Mouse (Mus musculus): Measurements from ENCODE around the gene Moxd1. TPM values are rescaled to one million over a fixed set of nuclear protein-coding genes. Genes with fewer than 3 reads are reported as not detected.
A peak's percentile ranks its signal among the peaks of the same experiment; 100 is the strongest.
"Not testable (repeated sequence)": the region's sequence is repeated elsewhere in the genome, so short reads cannot be mapped to it uniquely, and the experiment has no call there.

Moxd1 gene
- total and polyA plus RNA-seq, 3 experiments: 0.32 to 0.53 (median 0.50) TPM

DNA sequence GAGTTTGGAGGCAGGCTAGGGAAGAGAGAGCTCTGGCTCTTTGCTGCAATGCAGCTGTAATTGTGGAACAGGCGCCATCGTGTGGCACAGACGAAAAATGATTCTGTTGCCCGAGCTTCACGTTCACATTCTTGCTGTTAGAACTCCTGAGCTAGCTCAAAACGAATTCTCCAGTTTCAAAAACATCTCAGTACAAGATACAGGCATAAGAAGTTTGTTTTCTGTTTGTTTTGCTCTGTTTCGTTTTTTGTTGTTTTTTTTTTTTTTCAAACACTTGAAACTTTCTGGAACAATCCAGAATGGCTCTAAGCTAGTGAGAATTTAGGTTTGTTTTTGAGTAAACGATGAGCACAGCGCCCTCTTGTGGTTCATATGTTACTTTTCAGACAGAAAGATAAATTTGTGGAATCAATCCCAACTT, 88.9 kb downstream of the Moxd1 start:
- Histone ChIP-seq H3K27ac (peak overlapping the region; percentile 33; the same call in 1 of the 2 replicates), H3K9ac (ENCODE audit: low read depth, low read length) (no peak overlapping the region), H3K4me1 (ENCODE audit: control insufficient read depth, insufficient read depth, low read length) (no peaks in the 10 kb centered on the region), H3K36me3 (ENCODE audit: control insufficient read depth, insufficient read depth, low read length) (no peaks in the 10 kb centered on the region), H3K4me3 (peak overlapping the region; percentile 44), H3K27me3 (ENCODE audit: control insufficient read depth, insufficient read depth, low read length) (no peaks in the 10 kb centered on the region), H3K79me2 (replicated peaks; ENCODE audit: control insufficient read depth, insufficient read depth, low read length) (no peaks in the 10 kb centered on the region)
- TF ChIP-seq POLR2A (IDR thresholded peaks at IDR 0.05; ENCODE audit: insufficient read depth, low read depth, low read length) (no peak), CTCF (IDR thresholded peaks at IDR 0.05) (peak; percentile 75), EP300 (IDR thresholded peaks at IDR 0.05; ENCODE audit: insufficient read depth, low read depth, low read length) (no peak)
- 0% methylated on average over 9 of the region's 9 CpGs for WGBS
- peak; percentile 75 to 77 for DNase-seq
- intact Hi-C loops (cut with DNase I): loop anchor here (5.0 kb wide), 1 partner anchor 315 kb away; no protein-coding TSS in a partner anchor

DNA sequence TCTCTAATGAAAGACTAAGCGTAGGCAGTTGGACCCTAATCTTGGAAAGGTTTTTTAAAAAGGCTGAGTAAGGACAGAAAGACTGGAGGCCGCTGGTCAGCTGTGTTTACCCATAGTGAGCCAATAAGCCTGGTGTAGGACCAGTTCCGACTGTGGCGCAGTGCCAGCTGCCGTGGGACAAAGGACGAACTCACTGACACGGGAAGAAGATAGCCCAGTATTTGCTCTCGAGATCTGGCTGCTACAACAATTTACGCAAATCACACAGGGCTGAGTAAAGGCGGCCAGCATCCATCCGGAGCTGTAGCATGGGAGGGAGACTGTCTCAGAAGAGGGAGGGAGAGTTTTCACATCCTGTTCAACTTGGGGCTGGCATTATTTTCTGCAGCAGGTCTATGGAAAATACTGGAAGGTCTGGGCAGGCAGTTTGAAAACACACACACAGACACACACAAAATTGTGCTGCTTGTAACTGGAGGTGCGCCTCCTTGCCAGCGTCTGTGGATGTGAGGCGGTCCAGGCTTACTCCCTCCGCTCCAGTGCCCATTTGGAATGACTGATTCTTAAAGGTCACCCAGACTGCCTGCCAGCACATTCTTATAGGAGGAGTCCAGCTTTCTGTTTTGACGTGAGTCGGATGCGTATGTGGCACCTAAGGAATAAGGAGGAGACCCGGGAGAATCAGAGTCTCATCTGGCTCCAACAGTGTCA, 94.0 kb downstream of the Moxd1 start:
- Histone ChIP-seq H3K27me3 (ENCODE audit: control insufficient read depth, insufficient read depth, low read length) (no peaks in the 10 kb centered on the region), H3K79me2 (replicated peaks; ENCODE audit: control insufficient read depth, insufficient read depth, low read length) (no peaks in the 10 kb centered on the region), H3K4me1 (ENCODE audit: control insufficient read depth, insufficient read depth, low read length) (no peaks in the 10 kb centered on the region), H3K4me3 (no peak overlapping the region), H3K9ac (ENCODE audit: low read depth, low read length) (no peak overlapping the region), H3K36me3 (ENCODE audit: control insufficient read depth, insufficient read depth, low read length) (no peaks in the 10 kb centered on the region), H3K27ac (peak overlapping the region; percentile 36; the same call in 1 of the 2 replicates)
- TF ChIP-seq EP300 (IDR thresholded peaks at IDR 0.05; ENCODE audit: insufficient read depth, low read depth, low read length) (no peak), CTCF (IDR thresholded peaks at IDR 0.05) (no peak), POLR2A (IDR thresholded peaks at IDR 0.05; ENCODE audit: insufficient read depth, low read depth, low read length) (no peak)
- DNase-seq: peak; percentile 76 to 82
- 41% methylated on average over 19 of the region's 19 CpGs for WGBS
- intact Hi-C loops (cut with DNase I): no loop called here

DNA sequence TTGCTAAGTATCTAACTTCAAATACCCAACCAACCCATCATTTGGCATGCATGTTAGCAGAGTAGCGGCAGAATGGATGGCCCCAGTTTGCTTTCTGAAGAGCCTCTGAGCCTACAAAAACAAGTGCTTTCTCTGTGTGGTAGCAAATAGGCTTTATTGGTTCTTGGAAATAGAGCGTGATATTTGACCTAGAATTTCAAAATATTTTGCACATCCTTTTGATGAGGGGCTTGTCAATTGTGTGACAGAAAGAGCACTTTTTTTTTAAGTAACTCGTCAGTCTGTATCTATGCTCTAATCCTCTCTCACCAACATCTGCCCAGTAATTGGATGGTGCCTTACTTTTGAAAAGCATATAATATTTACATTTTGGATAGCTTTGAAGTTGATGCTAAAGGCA, 97.0 kb downstream of the Moxd1 start:
- H3K4me3 ChIP-seq: no peak overlapping the region
- H3K4me1 ChIP-seq (ENCODE audit: control insufficient read depth, insufficient read depth, low read length): no peaks in the 10 kb centered on the region
- whole genome bisulfite sequencing: 83% methylated on average over 3 of the region's 3 CpGs
- H3K27me3 ChIP-seq (ENCODE audit: control insufficient read depth, insufficient read depth, low read length): no peaks in the 10 kb centered on the region
- H3K9ac ChIP-seq (ENCODE audit: low read depth, low read length): no peak overlapping the region
- intact Hi-C loops (cut with DNase I): no loop called here
- no peaks in the 10 kb centered on the region for H3K36me3 ChIP-seq (ENCODE audit: control insufficient read depth, insufficient read depth, low read length)
- H3K27ac ChIP-seq: no peak overlapping the region
- TF ChIP-seq EP300 (IDR thresholded peaks at IDR 0.05; ENCODE audit: insufficient read depth, low read depth, low read length) (no peak), CTCF (IDR thresholded peaks at IDR 0.05) (no peak), POLR2A (IDR thresholded peaks at IDR 0.05; ENCODE audit: insufficient read depth, low read depth, low read length) (no peak)
- DNase-seq: no peak
- no peaks in the 10 kb centered on the region for H3K79me2 ChIP-seq (replicated peaks; ENCODE audit: control insufficient read depth, insufficient read depth, low read length)

- Histone ChIP-seq H3K27ac (no peak overlapping the region), H3K9ac (ENCODE audit: low read depth, low read length) (no peak overlapping the region), H3K36me3 (ENCODE audit: control insufficient read depth, insufficient read depth, low read length) (no peaks in the 10 kb centered on the region), H3K4me1 (ENCODE audit: control insufficient read depth, insufficient read depth, low read length) (no peaks in the 10 kb centered on the region), H3K79me2 (replicated peaks; ENCODE audit: control insufficient read depth, insufficient read depth, low read length) (no peaks in the 10 kb centered on the region), H3K4me3 (no peak overlapping the region), H3K27me3 (ENCODE audit: control insufficient read depth, insufficient read depth, low read length) (no peaks in the 10 kb centered on the region)
- intact Hi-C loops (cut with DNase I): no loop called here
- TF ChIP-seq POLR2A (IDR thresholded peaks at IDR 0.05; ENCODE audit: insufficient read depth, low read depth, low read length) (no peak), CTCF (IDR thresholded peaks at IDR 0.05) (no peak), EP300 (IDR thresholded peaks at IDR 0.05; ENCODE audit: insufficient read depth, low read depth, low read length) (no peak)
- WGBS: 85% methylated on average over 4 of the region's 4 CpGs
- DNase-seq: no peak
Observed at GRCm38 (mm10) chr10:24323066-24323465, 99.7 kb downstream of the Moxd1 start.

GRCm38 (mm10) chr10:24327265-24327664, 103.9 kb downstream of the Moxd1 start:
- H3K79me2 ChIP-seq (replicated peaks; ENCODE audit: control insufficient read depth, insufficient read depth, low read length); intact Hi-C loops (cut with DNase I); H3K4me3 ChIP-seq; H3K9ac ChIP-seq (ENCODE audit: low read depth, low read length); H3K27ac ChIP-seq; H3K4me1 ChIP-seq (ENCODE audit: control insufficient read depth, insufficient read depth, low read length); H3K36me3 ChIP-seq (ENCODE audit: control insufficient read depth, insufficient read depth, low read length); DNase-seq; H3K27me3 ChIP-seq (ENCODE audit: control insufficient read depth, insufficient read depth, low read length): not testable (repeated sequence)
- WGBS: 73% methylated on average over 8 of the region's 8 CpGs

DNA sequence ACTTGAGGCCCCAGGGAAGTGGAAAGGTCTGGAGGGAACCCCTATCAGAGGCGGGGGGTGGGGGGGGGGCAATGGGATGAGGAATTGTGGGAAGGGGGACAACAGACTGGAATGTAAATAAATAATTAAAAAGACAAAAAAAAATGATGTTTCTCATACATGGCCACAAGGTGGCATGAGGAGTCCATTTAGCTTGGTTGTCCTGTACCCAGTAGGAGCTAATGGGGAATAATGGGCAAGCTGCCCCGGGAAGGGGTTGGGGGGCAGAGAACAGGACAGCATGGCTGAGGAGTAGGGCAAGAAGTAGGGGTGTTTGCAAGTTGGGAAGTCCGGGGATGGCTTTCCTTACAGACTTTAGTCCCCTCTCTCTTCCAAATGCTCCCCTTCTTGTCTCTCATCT, 109.5 kb downstream of the Moxd1 start:
- no peak for DNase-seq
- Histone ChIP-seq H3K27me3 (ENCODE audit: control insufficient read depth, insufficient read depth, low read length) (no peaks in the 10 kb centered on the region), H3K36me3 (ENCODE audit: control insufficient read depth, insufficient read depth, low read length) (no peaks in the 10 kb centered on the region), H3K4me1 (ENCODE audit: control insufficient read depth, insufficient read depth, low read length) (no peaks in the 10 kb centered on the region), H3K79me2 (replicated peaks; ENCODE audit: control insufficient read depth, insufficient read depth, low read length) (no peaks in the 10 kb centered on the region), H3K9ac (ENCODE audit: low read depth, low read length) (no peak overlapping the region), H3K27ac (no peak overlapping the region), H3K4me3 (no peak overlapping the region)
- intact Hi-C loops (cut with DNase I): loop anchor here (2.0 kb wide), 1 partner anchor 292 kb away; no protein-coding TSS in a partner anchor
- WGBS: 57% methylated on average over 3 of the region's 3 CpGs
- TF ChIP-seq EP300 (IDR thresholded peaks at IDR 0.05; ENCODE audit: insufficient read depth, low read depth, low read length) (no peak), CTCF (IDR thresholded peaks at IDR 0.05) (peak; percentile 53)
